In genomic region chr16:55832040-55832439, GRCm38 (mm10) we compare ENCODE assay signal across 15 mouse cellular contexts.
"Had no signal": no experiment of that assay in that cellular context is flagged by ENCODE, and none has a peak within 500 bp of the region (broad histone marks: within the 10 kb centered on the region; RNA-seq: fewer than 3 reads in every experiment).

No protein-coding gene starts in this region.

- H3K36me3 ChIP-seq: liver, embryonic 13.5 days; midbrain, embryonic 13.5 days had no signal

- ATAC-seq: midbrain, embryonic 13.5 days; midbrain, embryonic 16.5 days had no signal

- H3K9me3 ChIP-seq: liver, embryonic 13.5 days; megakaryocyte, embryonic 14.5 days; midbrain, embryonic 10.5 days; midbrain, embryonic 13.5 days had no signal

- H3K9ac ChIP-seq: liver, embryonic 13.5 days; midbrain, embryonic 13.5 days had no signal

- DNase-seq: kidney, adult 18-20 months; kidney, postnatal 14 days; kidney, postnatal 4 days; layer of hippocampus, adult 9-11 months; liver, embryonic 13.5 days; lung, adult 2 months; lung, postnatal 14 days; lung, postnatal 4 days; thymus, adult 2 months; thymus, postnatal 14 days had no signal

- H3K27ac ChIP-seq: left cerebral cortex, adult 2 months; liver, embryonic 13.5 days; midbrain, embryonic 10.5 days; midbrain, embryonic 13.5 days had no signal

- H3K4me2 ChIP-seq: liver, embryonic 13.5 days; midbrain, embryonic 13.5 days had no signal

- H3K4me3 ChIP-seq: left cerebral cortex, adult 2 months; liver, embryonic 13.5 days; megakaryocyte, embryonic 14.5 days; midbrain, embryonic 10.5 days; midbrain, embryonic 13.5 days had no signal

- H3K27me3 ChIP-seq: liver, embryonic 13.5 days; megakaryocyte, embryonic 14.5 days; midbrain, embryonic 13.5 days had no signal
